Mouse (Mus musculus) urinary bladder, adult 18-20 months (tissue): ENCODE data around the gene Nlrp3.
A peak's percentile ranks its signal among the peaks of the same experiment; 100 is the strongest.

Experiments used
- DNase-seq, 2 experiments: peaks; one replicate each; pipeline ENCODE4 v3.0.0; 2022; ENCODE audit warnings: low spot score in 2 of 2, mixed read lengths in 2 of 2

Nlrp3 gene

GRCm38 (mm10) chr11:59541324-59541723 is at the start of gene Nlrp3:
TSS of gene Nlrp3 (plus strand) at chr11:59541568.
- DNase-seq = no peak

GRCm38 (mm10) chr11:59496672-59497310 is 44.6 kb upstream of the Nlrp3 start:
- DNase-seq = no peak

GRCm38 (mm10) chr11:59497747-59498146 is 43.6 kb upstream of the Nlrp3 start:
- DNase-seq = no peak

- DNase-seq = no peak
Observed at GRCm38 (mm10) chr11:59501978-59502700, 39.2 kb upstream of the Nlrp3 start.

GRCm38 (mm10) chr11:59505351-59505838 is 36.0 kb upstream of the Nlrp3 start:
- peak; percentile 33 to 53 for DNase-seq

- peak; percentile 78 to 85 for DNase-seq
Observed at GRCm38 (mm10) chr11:59505839-59506712, 35.3 kb upstream of the Nlrp3 start.

- no peak for DNase-seq
Observed at GRCm38 (mm10) chr11:59506713-59507074, 34.7 kb upstream of the Nlrp3 start.

GRCm38 (mm10) chr11:59511558-59511957 is 29.8 kb upstream of the Nlrp3 start:
- DNase-seq = no peak

GRCm38 (mm10) chr11:59512733-59513132 is 28.6 kb upstream of the Nlrp3 start:
- DNase-seq = no peak

GRCm38 (mm10) chr11:59513556-59513955 is 27.8 kb upstream of the Nlrp3 start:
- DNase-seq = no peak

GRCm38 (mm10) chr11:59514381-59514780 is 27.0 kb upstream of the Nlrp3 start:
- no peak for DNase-seq

GRCm38 (mm10) chr11:59514789-59515188 is 26.6 kb upstream of the Nlrp3 start:
- DNase-seq = no peak

GRCm38 (mm10) chr11:59517441-59517840 is 23.9 kb upstream of the Nlrp3 start:
- DNase-seq = no peak

- no peak for DNase-seq
Observed at GRCm38 (mm10) chr11:59518226-59518625, 23.1 kb upstream of the Nlrp3 start.

GRCm38 (mm10) chr11:59519741-59520495 is 21.4 kb upstream of the Nlrp3 start:
- no peak for DNase-seq

GRCm38 (mm10) chr11:59524150-59524549 is 17.2 kb upstream of the Nlrp3 start:
- no peak for DNase-seq

GRCm38 (mm10) chr11:59525237-59525636 is 16.1 kb upstream of the Nlrp3 start:
- DNase-seq = peak; percentile 45 to 56

GRCm38 (mm10) chr11:59526472-59527080 is 14.8 kb upstream of the Nlrp3 start, which contains the start of gene Zkscan17:
TSS of gene Zkscan17 (minus strand) at chr11:59526751.
- DNase-seq = no peak

- no peak for DNase-seq
Observed at GRCm38 (mm10) chr11:59530221-59530620, 11.1 kb upstream of the Nlrp3 start.

- no peak for DNase-seq
Observed at GRCm38 (mm10) chr11:59530870-59531535, 10.4 kb upstream of the Nlrp3 start.
